Mouse (Mus musculus): Measurements from ENCODE around the gene Ppp2r5a. TPM values are rescaled to one million over a fixed set of nuclear protein-coding genes. Genes with fewer than 3 reads are reported as not detected.

Gene Ppp2r5a
- polyA plus RNA-seq, 1 experiment from 2014 or later: 24.8 TPM

DNA sequence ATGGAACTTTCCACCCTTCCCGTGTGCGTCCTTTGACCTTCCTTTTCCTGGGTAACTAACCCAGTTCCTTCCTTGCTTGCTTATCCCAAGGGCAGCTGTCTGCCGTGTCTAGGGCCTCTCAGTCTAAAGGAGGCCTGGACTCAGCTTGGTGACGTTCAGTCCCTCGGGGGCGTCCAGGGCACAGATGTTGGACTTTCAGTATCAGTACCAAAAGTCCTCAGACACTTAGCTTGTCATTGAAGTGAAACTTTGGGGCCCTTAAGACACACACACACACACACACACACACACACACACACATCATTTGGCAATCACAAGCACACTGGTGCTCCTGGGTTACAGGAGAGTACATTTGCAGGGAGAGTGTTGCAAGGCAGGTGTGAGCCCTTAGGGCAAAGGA lies 98.9 kb downstream of the Ppp2r5a start:
- 56% methylated on average over 6 of the region's 6 CpGs for WGBS
- ATAC-seq (replicated peaks; ENCODE audit: insufficient number of reproducible peaks, low FRiP score, low TSS enrichment, low read depth): no peak
- no peaks in the 10 kb centered on the region for H3K36me3 ChIP-seq (replicated peaks; ENCODE audit: control insufficient read depth, insufficient read depth, low read depth, low read length)
- H3K27me3 ChIP-seq (ENCODE audit: control insufficient read depth, insufficient read depth, low read length): no peaks in the 10 kb centered on the region
- H3K4me2 ChIP-seq (ENCODE audit: low read depth, low read length): no peak overlapping the region
- no peaks in the 10 kb centered on the region for H3K9me3 ChIP-seq (replicated peaks; ENCODE audit: control insufficient read depth, low read length)
- H3K4me1 ChIP-seq (ENCODE audit: control insufficient read depth, insufficient read depth, low read length): no peaks in the 10 kb centered on the region
- no peak overlapping the region for H3K4me3 ChIP-seq (ENCODE audit: low read depth, low read length)
- no peak overlapping the region for H3K27ac ChIP-seq (replicated peaks; ENCODE audit: low read depth, low read length)
- no peak overlapping the region for H3K9ac ChIP-seq (replicated peaks; ENCODE audit: low read length)
- DNase-seq (ENCODE audit: low spot score): no peak

DNA sequence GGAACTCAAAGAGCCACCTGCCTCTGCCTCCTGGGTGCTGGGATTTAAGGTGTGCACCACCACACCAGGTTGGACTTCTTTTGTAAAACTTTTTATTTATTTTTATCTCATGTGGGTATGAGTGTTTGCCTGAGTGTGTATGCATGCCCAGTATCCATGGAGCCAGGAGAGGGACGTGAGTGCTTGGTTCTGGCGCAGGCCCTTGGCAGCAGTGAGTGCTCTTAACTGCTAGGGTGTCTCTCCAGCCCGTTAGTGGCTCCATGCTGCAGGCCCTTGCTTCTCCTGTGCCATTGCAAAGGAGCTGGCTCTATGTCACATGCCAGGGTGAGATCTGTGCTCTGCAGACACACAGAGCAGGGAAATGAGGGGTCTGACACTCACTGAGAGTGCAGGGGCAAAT lies 99.3 kb downstream of the Ppp2r5a start:
- DNase-seq (ENCODE audit: low spot score) (no peak), ATAC-seq (replicated peaks; ENCODE audit: insufficient number of reproducible peaks, low FRiP score, low TSS enrichment, low read depth) (no peak)
- Histone ChIP-seq H3K27me3 (ENCODE audit: control insufficient read depth, insufficient read depth, low read length) (no peaks in the 10 kb centered on the region), H3K4me3 (ENCODE audit: low read depth, low read length) (no peak overlapping the region), H3K27ac (replicated peaks; ENCODE audit: low read depth, low read length) (no peak overlapping the region), H3K9me3 (replicated peaks; ENCODE audit: control insufficient read depth, low read length) (no peaks in the 10 kb centered on the region), H3K36me3 (replicated peaks; ENCODE audit: control insufficient read depth, insufficient read depth, low read depth, low read length) (no peaks in the 10 kb centered on the region), H3K4me2 (ENCODE audit: low read depth, low read length) (no peak overlapping the region), H3K4me1 (ENCODE audit: control insufficient read depth, insufficient read depth, low read length) (no peaks in the 10 kb centered on the region), H3K9ac (replicated peaks; ENCODE audit: low read length) (no peak overlapping the region)
- WGBS: 68% methylated on average over 3 of the region's 3 CpGs

Other genes starting within 250 kb of the Ppp2r5a start
- not detected in 2 replicates for gene Fam71a, start 238.5 kb downstream of the Ppp2r5a start, polyA plus RNA-seq (2014; fragmentation: Nextera tagmentation; extraction: Ambion mirVana)
- gene Atf3, start 185.2 kb downstream of the Ppp2r5a start, polyA plus RNA-seq (2014; fragmentation: Nextera tagmentation; extraction: Ambion mirVana): 2.1 and 2.4 TPM in 2 replicates
- 74.3 and 77.8 TPM in 2 replicates for gene Nenf, start 85.1 kb downstream of the Ppp2r5a start, polyA plus RNA-seq (2014; fragmentation: Nextera tagmentation; extraction: Ambion mirVana)
- gene Tmem206, start 77.4 kb downstream of the Ppp2r5a start, polyA plus RNA-seq (2014; fragmentation: Nextera tagmentation; extraction: Ambion mirVana): 29.6 and 30.8 TPM in 2 replicates
- gene Dtl, start 172.3 kb upstream of the Ppp2r5a start, polyA plus RNA-seq (2014; fragmentation: Nextera tagmentation; extraction: Ambion mirVana): 77.1 and 81.8 TPM in 2 replicates
- 53.4 and 54.6 TPM in 2 replicates for gene Ints7, start 172.4 kb upstream of the Ppp2r5a start, polyA plus RNA-seq (2014; fragmentation: Nextera tagmentation; extraction: Ambion mirVana)

Data from embryonic facial prominence, embryonic 11.5 days (tissue).